Mouse (Mus musculus): ENCODE measurements at regions not wholly inside any gene's neighbourhood (a gene's known extent, or its start where the extent isn't known, plus 50 kb on each side); places are given as distances from the start of the nearest gene placed in this dataset.

GRCm38 (mm10) chr1:35405418-35405817, 555.6 kb downstream of the Plekhb2 start:
- H3K4me3 ChIP-seq (replicated peaks; ENCODE audit: extremely low read depth, low read depth, low read length), result no peak overlapping the region
- H3K4me1 ChIP-seq (ENCODE audit: control insufficient read depth, insufficient read depth, low read length), result no peaks in the 10 kb centered on the region
- TF ChIP-seq CTCF (IDR thresholded peaks at IDR 0.05; ENCODE audit: insufficient read depth, low read length), result no peak
- no peak for TF ChIP-seq POLR2A (IDR thresholded peaks at IDR 0.05; ENCODE audit: borderline replicate concordance, extremely low read depth, low read depth, low read length)
- 81% methylated on average over 6 of the region's 6 CpGs for WGBS
- DNase-seq, result no peak

GRCm38 (mm10) chr1:35415646-35416045, 565.9 kb downstream of the Plekhb2 start:
- TF ChIP-seq CTCF (IDR thresholded peaks at IDR 0.05; ENCODE audit: insufficient read depth, low read length) (no peak), POLR2A (IDR thresholded peaks at IDR 0.05; ENCODE audit: borderline replicate concordance, extremely low read depth, low read depth, low read length) (no peak)
- Histone ChIP-seq H3K4me3 (replicated peaks; ENCODE audit: extremely low read depth, low read depth, low read length) (no peak overlapping the region), H3K4me1 (ENCODE audit: control insufficient read depth, insufficient read depth, low read length) (no peaks in the 10 kb centered on the region)
- DNase-seq, result no peak
- 58% methylated on average over 1 of the region's 1 CpGs for WGBS

- WGBS, result 70% methylated on average over 8 of the region's 8 CpGs
Measured at GRCm38 (mm10) chr1:35428126-35428840, 578.5 kb downstream of the Plekhb2 start.

GRCm38 (mm10) chr1:35429471-35429870, 579.7 kb downstream of the Plekhb2 start:
- H3K4me3 ChIP-seq (replicated peaks; ENCODE audit: extremely low read depth, low read depth, low read length), result no peak overlapping the region
- H3K4me1 ChIP-seq (ENCODE audit: control insufficient read depth, insufficient read depth, low read length), result no peaks in the 10 kb centered on the region
- no peak for DNase-seq
- TF ChIP-seq CTCF (IDR thresholded peaks at IDR 0.05; ENCODE audit: insufficient read depth, low read length) (no peak), POLR2A (IDR thresholded peaks at IDR 0.05; ENCODE audit: borderline replicate concordance, extremely low read depth, low read depth, low read length) (no peak)
- 66% methylated on average over 1 of the region's 1 CpGs for WGBS

More at GRCm38 (mm10) chr1:35428126-35428840, 578.5 kb downstream of the Plekhb2 start:
- TF ChIP-seq POLR2A (IDR thresholded peaks at IDR 0.05; ENCODE audit: borderline replicate concordance, extremely low read depth, low read depth, low read length), result no peak
- no peak for TF ChIP-seq CTCF (IDR thresholded peaks at IDR 0.05; ENCODE audit: insufficient read depth, low read length)
- Histone ChIP-seq H3K4me1 (ENCODE audit: control insufficient read depth, insufficient read depth, low read length) (no peaks in the 10 kb centered on the region), H3K4me3 (replicated peaks; ENCODE audit: extremely low read depth, low read depth, low read length) (no peak overlapping the region)
- no peak for DNase-seq

- Histone ChIP-seq H3K4me1 (ENCODE audit: control insufficient read depth, insufficient read depth, low read length) (no peaks in the 10 kb centered on the region), H3K4me3 (replicated peaks; ENCODE audit: extremely low read depth, low read depth, low read length) (no peak overlapping the region)
- DNase-seq, result no peak
- TF ChIP-seq POLR2A (IDR thresholded peaks at IDR 0.05; ENCODE audit: borderline replicate concordance, extremely low read depth, low read depth, low read length) (no peak), CTCF (IDR thresholded peaks at IDR 0.05; ENCODE audit: insufficient read depth, low read length) (no peak)
- 77% methylated on average over 3 of the region's 3 CpGs for WGBS
Measured at GRCm38 (mm10) chr1:35435721-35436120, 585.9 kb downstream of the Plekhb2 start.

GRCm38 (mm10) chr1:35447345-35447744, 597.6 kb downstream of the Plekhb2 start:
- Histone ChIP-seq H3K4me3 (replicated peaks; ENCODE audit: extremely low read depth, low read depth, low read length) (no peak overlapping the region), H3K4me1 (ENCODE audit: control insufficient read depth, insufficient read depth, low read length) (no peaks in the 10 kb centered on the region)
- TF ChIP-seq POLR2A (IDR thresholded peaks at IDR 0.05; ENCODE audit: borderline replicate concordance, extremely low read depth, low read depth, low read length), result no peak
- TF ChIP-seq CTCF (IDR thresholded peaks at IDR 0.05; ENCODE audit: insufficient read depth, low read length), result no peak
- no peak for DNase-seq

GRCm38 (mm10) chr1:35452441-35453107, 602.8 kb downstream of the Plekhb2 start:
- no peak for TF ChIP-seq POLR2A (IDR thresholded peaks at IDR 0.05; ENCODE audit: borderline replicate concordance, extremely low read depth, low read depth, low read length)
- no peak for TF ChIP-seq CTCF (IDR thresholded peaks at IDR 0.05; ENCODE audit: insufficient read depth, low read length)
- Histone ChIP-seq H3K4me3 (replicated peaks; ENCODE audit: extremely low read depth, low read depth, low read length) (no peak overlapping the region), H3K4me1 (ENCODE audit: control insufficient read depth, insufficient read depth, low read length) (no peaks in the 10 kb centered on the region)
- no peak for DNase-seq
- 82% methylated on average over 19 of the region's 19 CpGs for WGBS

- no peak for TF ChIP-seq CTCF (IDR thresholded peaks at IDR 0.05; ENCODE audit: insufficient read depth, low read length)
- TF ChIP-seq POLR2A (IDR thresholded peaks at IDR 0.05; ENCODE audit: borderline replicate concordance, extremely low read depth, low read depth, low read length), result no peak
- H3K4me3 ChIP-seq (replicated peaks; ENCODE audit: extremely low read depth, low read depth, low read length), result no peak overlapping the region
- WGBS, result 64% methylated on average over 9 of the region's 9 CpGs
- no peak for DNase-seq
- H3K4me1 ChIP-seq (ENCODE audit: control insufficient read depth, insufficient read depth, low read length), result no peaks in the 10 kb centered on the region
Measured at GRCm38 (mm10) chr1:35457591-35457990, 607.8 kb downstream of the Plekhb2 start.

- TF ChIP-seq POLR2A (IDR thresholded peaks at IDR 0.05; ENCODE audit: borderline replicate concordance, extremely low read depth, low read depth, low read length), result no peak
- TF ChIP-seq CTCF (IDR thresholded peaks at IDR 0.05; ENCODE audit: insufficient read depth, low read length), result no peak
- no peak for DNase-seq
- Histone ChIP-seq H3K4me1 (ENCODE audit: control insufficient read depth, insufficient read depth, low read length) (no peaks in the 10 kb centered on the region), H3K4me3 (replicated peaks; ENCODE audit: extremely low read depth, low read depth, low read length) (no peak overlapping the region)
- WGBS, result 57% methylated on average over 3 of the region's 3 CpGs
Measured at GRCm38 (mm10) chr1:35465081-35465480, 603.1 kb upstream of the Hs6st1 start.

Measured in lung, adult 2 months (tissue).